Mouse (Mus musculus) midbrain, postnatal 0 days (tissue): ENCODE data around the gene Fam49a. TPM values are rescaled to one million over a fixed set of nuclear protein-coding genes. Genes with fewer than 3 reads are reported as not detected.

Experiments
- ATAC-seq: fragments of 200-750 bp; cut with Nextera tagmentation; 2 replicates; pipeline ENCODE4 v1.8.0; 2017; ENCODE audit warnings: moderate number of reproducible peaks, mild to moderate bottlenecking, moderate TSS enrichment, moderate library complexity; ENCODE audit not compliant: low FRiP score
- DNase-seq: peaks from one replicate; pipeline ENCODE4 v3.0.0-alpha.2; 2015; ENCODE audit warnings: low spot score
- H3K27ac ChIP-seq: fragments of 300-500 bp; sonication (generic); 2 replicates; pipeline ENCODE4 v1.5.1; 2014; ENCODE audit warnings: low read depth, mild to moderate bottlenecking, low read length, mixed read lengths
- H3K27me3 ChIP-seq: fragments of 300-500 bp; sonication (generic); 2 replicates; pipeline ENCODE4 v1.6.1; 2014; ENCODE audit warnings: low read length, control low read depth, mixed read lengths; ENCODE audit not compliant: insufficient read depth
- H3K36me3 ChIP-seq: fragments of 300-500 bp; sonication (generic); 2 replicates; pipeline ENCODE4 v1.6.1; 2014; ENCODE audit warnings: low read length, control low read depth, mixed read lengths; ENCODE audit not compliant: insufficient read depth
- H3K4me1 ChIP-seq: fragments of 300-500 bp; sonication (generic); 2 replicates; pipeline ENCODE4 v1.6.1; 2014; ENCODE audit warnings: mild to moderate bottlenecking, control low read depth, antibody characterized with exemption, low read length, mixed read lengths; ENCODE audit not compliant: insufficient read depth
- H3K4me2 ChIP-seq: fragments of 300-500 bp; sonication (generic); 2 replicates; pipeline ENCODE4 v1.6.1; 2014; ENCODE audit warnings: low read depth, mild to moderate bottlenecking, low read length, mixed read lengths; ENCODE audit not compliant: poor library complexity, severe bottlenecking
- H3K4me3 ChIP-seq: fragments of 300-500 bp; sonication (generic); 2 replicates; pipeline ENCODE4 v1.5.1; 2014; ENCODE audit warnings: low read depth, mild to moderate bottlenecking, low read length, moderate library complexity
- H3K9ac ChIP-seq: fragments of 300-500 bp; sonication (generic); replicated peaks from 2 replicates; pipeline ENCODE4 v1.6.1; 2014; ENCODE audit warnings: mild to moderate bottlenecking, low read length, moderate library complexity, mixed read lengths; ENCODE audit not compliant: poor library complexity, severe bottlenecking
- H3K9me3 ChIP-seq: fragments of 300-500 bp; sonication (generic); 2 replicates; pipeline ENCODE4 v1.6.1; 2016; ENCODE audit warnings: low read length, control low read depth
- CTCF ChIP-seq: IDR thresholded peaks from 2 replicates; pipeline ENCODE4 v1.5.1; 2016; ENCODE audit warnings: antibody characterized with exemption, mild to moderate bottlenecking
- WGBS: fragments of 180-500 bp; shearing (Covaris S2); extraction: QIAGEN DNeasy Blood & Tissue Kit; methylation state at CpG from one replicate; pipeline ENCODE4 v1.1.7; 2014; 5-methylcytosine and 5-hydroxymethylcytosine counted together
- polyA plus RNA-seq: library from polyadenylated mRNA; unstranded; fragments of >200 nt; fragmentation: Nextera tagmentation; extraction: Ambion mirVana; gene quantifications from 2 replicates; pipeline ENCODE4 v1.2.1, GENCODE M21; 2015
- total RNA-seq: library from RNA; depleted of rRNA; stranded (reverse); fragments of >200 nt; gene quantifications from 2 replicates; pipeline ENCODE4 v1.2.3, GENCODE M21; 2014

Fam49a gene
- total and polyA plus RNA-seq, 2 experiments from 2014 or later: 58.3 to 88.2 TPM

DNA sequence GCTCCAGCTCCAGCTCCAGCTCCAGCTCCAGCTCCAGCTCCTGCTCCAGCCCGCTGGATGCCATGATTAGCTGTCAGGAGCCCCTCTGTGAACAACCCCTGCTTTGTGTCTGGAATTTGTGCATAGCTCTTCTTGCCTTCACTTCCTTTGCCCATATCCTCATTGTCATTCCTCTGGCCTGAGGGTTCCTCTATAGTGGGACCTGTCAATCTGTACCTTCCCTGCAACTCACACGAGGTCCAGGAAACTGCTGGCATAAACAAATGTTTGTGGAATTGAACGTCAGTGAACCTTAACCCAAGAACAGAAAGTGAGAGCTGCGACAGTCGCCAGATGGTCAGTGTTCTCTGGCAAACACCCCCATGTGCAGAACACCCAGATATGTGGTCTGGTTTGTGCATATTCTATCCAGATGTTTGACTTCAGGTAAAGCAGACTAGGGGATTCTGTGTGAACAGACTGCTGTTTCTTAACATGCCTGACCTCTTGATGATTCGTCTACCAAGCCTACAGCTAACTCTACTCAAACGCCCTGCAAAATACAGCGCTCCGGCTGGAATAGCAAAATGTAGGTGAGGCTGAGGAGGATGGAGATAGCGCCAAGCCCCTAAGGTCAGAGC is 143.7 kb downstream of the Fam49a start:
- no peak for TF ChIP-seq CTCF
- Histone ChIP-seq H3K4me2 (no peak overlapping the region), H3K27me3 (no peaks in the 10 kb centered on the region), H3K36me3 (no peaks in the 10 kb centered on the region), H3K9me3 (no peaks in the 10 kb centered on the region), H3K4me3 (no peak overlapping the region), H3K9ac (no peak overlapping the region), H3K27ac (no peak overlapping the region), H3K4me1 (no peaks in the 10 kb centered on the region)
- ATAC-seq: no peak
- no peak for DNase-seq
- 65% methylated on average over 10 of the region's 10 CpGs for WGBS

DNA sequence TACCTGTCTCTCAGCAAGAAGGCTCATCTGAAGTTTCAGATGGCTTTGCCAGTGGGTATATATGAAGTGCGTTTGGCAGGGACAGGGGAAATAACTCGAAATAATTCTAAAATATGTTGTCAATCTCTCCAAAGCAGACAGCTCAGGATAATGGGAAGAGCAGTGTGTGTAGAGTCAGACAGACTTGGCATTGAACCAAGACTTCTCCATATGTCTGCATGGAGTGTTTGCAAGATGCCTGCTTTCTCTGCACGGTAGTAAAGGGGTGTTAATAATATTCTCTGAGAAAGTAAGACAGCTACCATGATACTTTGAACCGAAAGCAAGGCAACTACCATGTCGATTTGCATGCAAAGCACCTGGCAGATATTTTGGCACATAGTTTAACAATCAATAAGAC is 147.1 kb downstream of the Fam49a start:
- Histone ChIP-seq H3K27ac (no peak overlapping the region), H3K9ac (no peak overlapping the region), H3K9me3 (no peaks in the 10 kb centered on the region), H3K4me1 (no peaks in the 10 kb centered on the region), H3K36me3 (no peaks in the 10 kb centered on the region), H3K4me3 (no peak overlapping the region), H3K4me2 (no peak overlapping the region), H3K27me3 (no peaks in the 10 kb centered on the region)
- WGBS: 66% methylated on average over 5 of the region's 5 CpGs
- TF ChIP-seq CTCF: no peak
- ATAC-seq: no peak
- DNase-seq: peak; percentile 38

DNA sequence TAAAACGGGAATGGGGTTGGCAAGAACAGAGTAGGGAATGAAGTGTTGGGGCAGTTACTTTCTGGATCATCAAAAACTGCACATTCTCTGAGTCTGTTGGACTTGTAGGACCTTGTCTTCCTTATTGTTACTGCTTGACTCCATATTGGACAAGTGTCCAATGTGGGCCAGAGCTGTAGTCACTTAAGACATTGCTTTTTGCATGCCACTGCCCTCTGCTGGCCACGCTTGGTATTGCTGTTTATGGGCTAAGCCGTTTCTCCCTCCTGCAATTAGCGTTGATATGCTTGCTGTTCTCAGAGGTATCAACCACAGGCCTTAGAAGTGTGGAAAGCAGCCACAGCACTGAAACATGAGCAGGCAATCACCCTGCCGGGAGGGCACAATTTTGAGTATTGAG is 150.7 kb downstream of the Fam49a start:
- Histone ChIP-seq H3K36me3 (no peaks in the 10 kb centered on the region), H3K4me2 (no peak overlapping the region), H3K9ac (no peak overlapping the region), H3K9me3 (no peaks in the 10 kb centered on the region), H3K27me3 (no peaks in the 10 kb centered on the region), H3K27ac (no peak overlapping the region), H3K4me3 (no peak overlapping the region), H3K4me1 (no peaks in the 10 kb centered on the region)
- 41% methylated on average over 5 of the region's 5 CpGs for WGBS
- peak; percentile 79 for DNase-seq
- TF ChIP-seq CTCF: peak; percentile 91
- no peak for ATAC-seq

GRCm38 (mm10) chr12:12420423-12420822 is 158.5 kb downstream of the Fam49a start:
- Histone ChIP-seq H3K27ac (no peak overlapping the region), H3K4me3 (no peak overlapping the region), H3K4me2 (no peak overlapping the region), H3K36me3 (no peaks in the 10 kb centered on the region), H3K4me1 (no peaks in the 10 kb centered on the region; the same call in 1 of the 2 replicates), H3K9me3 (no peaks in the 10 kb centered on the region), H3K9ac (no peak overlapping the region), H3K27me3 (no peaks in the 10 kb centered on the region)
- DNase-seq (no peak), ATAC-seq (peak; percentile 25; the same call in 1 of the 2 replicates)
- TF ChIP-seq CTCF: no peak
- 6% methylated on average over 2 of the region's 2 CpGs for WGBS

DNA sequence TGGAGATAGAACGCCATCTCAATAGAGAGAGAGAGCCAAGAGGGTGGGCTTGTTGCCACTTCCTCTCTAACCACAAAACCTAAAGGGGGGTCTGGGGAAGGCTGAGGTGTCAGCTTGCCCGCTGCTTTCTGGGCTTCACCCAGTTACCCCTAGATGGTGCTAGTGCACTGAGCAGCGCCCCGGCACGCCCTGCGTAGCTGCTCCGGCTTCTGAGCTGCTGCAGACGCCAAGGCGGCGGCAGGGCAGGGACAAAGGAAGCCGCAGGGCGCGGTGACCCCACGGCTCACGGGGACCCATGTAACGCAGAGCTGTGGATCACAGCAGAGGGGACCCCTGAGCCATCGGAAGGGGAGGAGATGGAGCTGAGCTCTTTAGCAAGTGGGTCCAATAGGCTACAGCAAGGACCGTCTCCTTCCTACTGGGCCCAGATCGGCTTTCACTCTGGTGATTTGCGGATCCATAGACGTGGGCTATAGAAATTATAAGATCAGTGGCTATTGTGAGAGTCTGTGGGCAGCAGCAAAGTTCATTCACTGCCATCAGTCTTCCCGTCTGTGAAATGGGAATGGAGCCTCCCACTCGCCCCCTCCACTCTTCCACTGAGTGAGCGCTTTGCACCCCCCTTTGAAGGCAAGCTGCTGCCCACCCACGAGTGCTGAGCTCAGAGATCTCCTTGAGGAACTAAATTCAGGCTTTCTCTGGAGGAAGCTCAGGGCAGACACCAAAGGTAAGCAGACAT is 159.1 kb downstream of the Fam49a start:
- Histone ChIP-seq H3K4me3 (peak overlapping the region; percentile 34), H3K9ac (peak overlapping the region; percentile 64), H3K36me3 (no peaks in the 10 kb centered on the region), H3K4me1 (no peaks in the 10 kb centered on the region; the same call in 1 of the 2 replicates), H3K27ac (no peak overlapping the region), H3K27me3 (no peaks in the 10 kb centered on the region), H3K4me2 (peak overlapping the region; percentile 57), H3K9me3 (no peaks in the 10 kb centered on the region)
- WGBS: 12% methylated on average over 25 of the region's 25 CpGs
- ATAC-seq: peak; percentile 95
- peak; percentile 93 for DNase-seq
- peak; percentile 99 for TF ChIP-seq CTCF

DNA sequence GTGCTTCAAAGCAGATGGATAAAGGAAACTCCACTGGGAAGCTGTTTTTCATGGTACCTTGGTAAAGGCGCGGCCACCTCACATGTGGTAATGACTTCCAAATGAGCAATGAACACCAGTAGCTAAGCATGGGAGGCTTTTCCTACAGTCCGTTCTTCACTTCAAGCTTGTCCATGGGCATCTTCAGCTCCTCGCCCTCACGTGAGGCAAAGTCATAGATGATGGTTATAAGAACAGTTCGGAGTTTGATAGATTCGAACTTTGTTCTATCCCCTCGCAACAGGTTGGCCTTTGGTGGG is 159.6 kb downstream of the Fam49a start:
- 94% methylated on average over 8 of the region's 8 CpGs for WGBS
- no peak for ATAC-seq
- 0 out of 2 replicates have a peak overlapping the region, but pooled peaks have one; percentile 64 for H3K9ac ChIP-seq

More for the DNA sequence above, 159.6 kb downstream of the Fam49a start:
- DNase-seq: no peak
- Histone ChIP-seq H3K9me3 (no peaks in the 10 kb centered on the region), H3K4me3 (no peak overlapping the region), H3K27me3 (no peaks in the 10 kb centered on the region), H3K4me1 (no peaks in the 10 kb centered on the region; the same call in 1 of the 2 replicates), H3K27ac (no peak overlapping the region), H3K36me3 (no peaks in the 10 kb centered on the region), H3K4me2 (no peak overlapping the region)
- no peak for TF ChIP-seq CTCF
